Mouse (Mus musculus): ENCODE measurements around the gene Gm35134. TPM values are rescaled to one million over a fixed set of nuclear protein-coding genes. Genes with fewer than 3 reads are reported as not detected.

The Gm35134 gene
- not detected for total RNA-seq (2023)

DNA sequence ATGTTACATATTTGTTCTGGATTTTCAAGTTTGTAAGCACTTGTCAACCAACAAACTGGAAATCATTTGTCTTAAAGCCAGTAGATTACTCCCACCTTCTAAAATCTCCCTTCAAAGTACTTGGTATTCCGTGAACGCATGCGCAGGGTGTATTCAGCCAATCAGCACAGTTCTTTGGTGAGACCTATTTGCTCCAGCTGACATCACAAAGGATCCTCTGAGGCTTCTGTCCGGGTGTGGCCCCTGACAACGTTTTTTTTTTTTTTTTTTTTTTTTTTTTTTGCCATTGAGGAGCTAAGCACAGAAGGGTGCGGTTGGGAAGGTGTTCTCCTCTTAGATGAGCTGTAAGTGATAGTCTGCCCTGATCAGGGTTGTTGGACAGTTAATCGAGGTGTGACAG lies at the start of gene Gm35134:
Gm35134 (plus strand) TSS at position 301 of the 400 bp plus-strand sequence.

